Mouse (Mus musculus) megakaryocyte, embryonic 14.5 days (primary cell): ENCODE results near the gene Med28.

ENCODE experiments used
- FLI1 ChIP-seq: IDR thresholded peaks from 2 replicates; pipeline ENCODE4 v1.6.1; 2012; ENCODE audit warnings: low read length, inconsistent platforms, mixed read lengths
- GATA1 ChIP-seq: IDR thresholded peaks from 3 replicates; pipeline ENCODE4 v1.6.1; 2012; ENCODE audit warnings: mixed read lengths, low read length, inconsistent platforms, borderline replicate concordance

- TF ChIP-seq GATA1 (no peak), FLI1 (no peak)
These were observed 9.7 kb downstream of the Med28 start for GRCm38 (mm10) chr5:45529696-45530095.
